Mouse (Mus musculus) MEL (cell line): Measurements from ENCODE around the gene Tppp. TPM values are rescaled to one million over a fixed set of nuclear protein-coding genes. Genes with fewer than 3 reads are reported as not detected.

Experiments
- DNase-seq: peaks from one replicate; pipeline ENCODE4 v3.0.0; 2011; ENCODE audit warnings: low read depth, low spot score
- H3K27ac ChIP-seq: 2 replicates; pipeline ENCODE4 v1.5.1; 2012; ENCODE audit warnings: low read depth, mild to moderate bottlenecking, control low read depth, low read length, moderate library complexity; ENCODE audit not compliant: control insufficient read depth
- H3K27me3 ChIP-seq, 2 experiments: fragments of 150-350 bp in 1 of 2; sonication (generic) in 1 of 2; 2 replicates each; pipeline ENCODE4 v1.6.1; 2012; ENCODE audit warnings: low read length in 2 of 2, mild to moderate bottlenecking in 2 of 2, improper control_type of control experiment in 1 of 2, moderate library complexity in 1 of 2; ENCODE audit not compliant: insufficient read depth in 2 of 2, control insufficient read depth in 1 of 2
- H3K36me3 ChIP-seq, 2 experiments: 2 replicates each; pipeline ENCODE4 v1.6.1; 2012 to 2014; ENCODE audit warnings: low read length in 2 of 2, improper control_type of control experiment in 1 of 2, inconsistent platforms in 1 of 2, mild to moderate bottlenecking in 1 of 2; ENCODE audit not compliant: insufficient read depth in 2 of 2, control insufficient read depth in 1 of 2
- H3K4me1 ChIP-seq, 2 experiments: fragments of 150-350 bp in 1 of 2; sonication (generic) in 1 of 2; 2 replicates each; pipeline ENCODE4 v1.6.1; 2012; ENCODE audit warnings: low read length in 2 of 2, improper control_type of control experiment in 1 of 2, mild to moderate bottlenecking in 1 of 2; ENCODE audit not compliant: insufficient read depth in 2 of 2, control insufficient read depth in 1 of 2
- H3K4me3 ChIP-seq, 2 experiments: fragments of 150-350 bp in 1 of 2; sonication (generic) in 1 of 2; 2 replicates each; pipeline ENCODE4 v1.5.1; 2012; ENCODE audit warnings: low read depth in 2 of 2, low read length in 2 of 2, mild to moderate bottlenecking in 2 of 2, moderate library complexity in 2 of 2, control low read depth in 1 of 2, improper control_type of control experiment in 1 of 2; ENCODE audit not compliant: control insufficient read depth in 1 of 2, insufficient read depth in 1 of 2
- H3K79me2 ChIP-seq: 2 replicates; pipeline ENCODE4 v1.6.1; 2012; ENCODE audit warnings: mild to moderate bottlenecking, low read length, moderate library complexity; ENCODE audit not compliant: control insufficient read depth, poor library complexity, insufficient read depth
- H3K9ac ChIP-seq: 2 replicates; pipeline ENCODE4 v1.6.1; 2012; ENCODE audit warnings: low read depth, mild to moderate bottlenecking, control low read depth, low read length, moderate library complexity; ENCODE audit not compliant: control insufficient read depth, poor library complexity, severe bottlenecking
- H3K9me3 ChIP-seq: fragments of 150-350 bp; sonication (generic); replicated peaks from 2 replicates; pipeline ENCODE4 v1.6.1; 2012; ENCODE audit warnings: mild to moderate bottlenecking, low read length, improper control_type of control experiment, moderate library complexity; ENCODE audit not compliant: insufficient read depth
- BHLHE40 ChIP-seq: IDR thresholded peaks from 2 replicates; pipeline ENCODE4 v1.6.1; 2012; ENCODE audit warnings: low read depth, mild to moderate bottlenecking, inconsistent platforms, low read length, improper control_type of control experiment, borderline replicate concordance
- E2F4 ChIP-seq: IDR thresholded peaks from 2 replicates; pipeline ENCODE4 v1.6.1; 2011; ENCODE audit warnings: low read depth, low read length, improper control_type of control experiment, borderline replicate concordance
- GABPA ChIP-seq: IDR thresholded peaks from 2 replicates; pipeline ENCODE4 v1.6.1; 2012; ENCODE audit warnings: low read depth, mild to moderate bottlenecking, inconsistent platforms, low read length, improper control_type of control experiment, moderate library complexity
- JUND ChIP-seq: IDR thresholded peaks from 2 replicates; pipeline ENCODE4 v1.6.1; 2011; ENCODE audit warnings: low read depth, mild to moderate bottlenecking, improper control_type of control experiment, low read length
- MAFK ChIP-seq: IDR thresholded peaks from 2 replicates; pipeline ENCODE4 v1.6.1; 2011; ENCODE audit warnings: low read depth, mild to moderate bottlenecking, low read length, improper control_type of control experiment, borderline replicate concordance
- MAZ ChIP-seq: IDR thresholded peaks from 2 replicates; pipeline ENCODE4 v1.6.1; 2012; ENCODE audit warnings: low read depth, mild to moderate bottlenecking, inconsistent platforms, low read length, improper control_type of control experiment
- MXI1 ChIP-seq: IDR thresholded peaks from 2 replicates; pipeline ENCODE4 v1.6.1; 2011; ENCODE audit warnings: mild to moderate bottlenecking, low read depth, low read length, improper control_type of control experiment
- MYB ChIP-seq: IDR thresholded peaks from 2 replicates; pipeline ENCODE4 v1.6.1; 2011; ENCODE audit warnings: mild to moderate bottlenecking, low read depth, low read length, improper control_type of control experiment
- NRF1 ChIP-seq: IDR thresholded peaks from 2 replicates; pipeline ENCODE4 v1.6.1; 2014; ENCODE audit warnings: low read depth, mild to moderate bottlenecking, inconsistent platforms, low read length, improper control_type of control experiment, moderate library complexity; ENCODE audit not compliant: poor library complexity, insufficient read depth, severe bottlenecking
- POLR2A ChIP-seq, 2 experiments: IDR thresholded peaks; 2 replicates each; pipeline ENCODE4 v1.6.1; 2011 to 2012; ENCODE audit warnings: low read length in 2 of 2, mild to moderate bottlenecking in 2 of 2, control low read depth in 1 of 2, improper control_type of control experiment in 1 of 2, low read depth in 1 of 2, moderate library complexity in 1 of 2; ENCODE audit not compliant: control insufficient read depth in 1 of 2, insufficient read depth in 1 of 2, poor library complexity in 1 of 2
- POLR2AphosphoS2 ChIP-seq: IDR thresholded peaks from 2 replicates; pipeline ENCODE4 v1.6.1; 2011; ENCODE audit warnings: low read length, improper control_type of control experiment
- SIN3A ChIP-seq: IDR thresholded peaks from 2 replicates; pipeline ENCODE4 v1.6.1; 2012; ENCODE audit warnings: low read length, improper control_type of control experiment, inconsistent platforms
- SMC3 ChIP-seq: IDR thresholded peaks from 2 replicates; pipeline ENCODE4 v1.6.1; 2011; ENCODE audit warnings: low read depth, low read length, improper control_type of control experiment
- TBP ChIP-seq: IDR thresholded peaks from 2 replicates; pipeline ENCODE4 v1.8.0; 2011; ENCODE audit warnings: low read depth, low read length, improper control_type of control experiment
- UBTF ChIP-seq: IDR thresholded peaks from 2 replicates; pipeline ENCODE4 v1.6.1; 2012; ENCODE audit warnings: low read depth, mild to moderate bottlenecking, inconsistent platforms, low read length, improper control_type of control experiment, moderate library complexity, borderline replicate concordance; ENCODE audit not compliant: insufficient read depth
- USF2 ChIP-seq, 2 experiments: IDR thresholded peaks; 2 replicates each; pipeline ENCODE4 v1.6.1; 2011 to 2012; ENCODE audit warnings: improper control_type of control experiment in 2 of 2, low read length in 2 of 2, borderline replicate concordance in 1 of 2, inconsistent platforms in 1 of 2, low read depth in 1 of 2, mild to moderate bottlenecking in 1 of 2; ENCODE audit not compliant: insufficient read depth in 1 of 2
- ZKSCAN1 ChIP-seq: IDR thresholded peaks from 2 replicates; pipeline ENCODE4 v1.6.1; 2012; ENCODE audit warnings: low read depth, mild to moderate bottlenecking, inconsistent platforms, low read length, improper control_type of control experiment, moderate library complexity
- polyA plus RNA-seq, 2 experiments: library from polyadenylated mRNA; stranded (reverse) in 1 of 2; unstranded in 1 of 2; fragments of >175 nt in 1 of 2; fragments of >200 nt in 1 of 2; gene quantifications; 2 replicates each; pipeline versions ENCODE4 v1.2.1 to v1.2.4; 2012; ENCODE audit warnings: low replicate concordance in 2 of 2, low read depth in 1 of 2; ENCODE audit not compliant: insufficient read length in 2 of 2, insufficient read depth in 1 of 2, missing spikeins in 1 of 2
- total RNA-seq: library from RNA; depleted of rRNA; stranded (reverse); fragments of 300-350 nt; gene quantifications from 2 replicates; pipeline ENCODE4 v1.2.3, GENCODE M21; 2012; rRNA removed

The Tppp gene
- not detected in 2 replicates for total RNA-seq
- under 1 TPM in 1 of 2 experiments, not detected in 1; 0.04 TPM for polyA plus RNA-seq

DNA sequence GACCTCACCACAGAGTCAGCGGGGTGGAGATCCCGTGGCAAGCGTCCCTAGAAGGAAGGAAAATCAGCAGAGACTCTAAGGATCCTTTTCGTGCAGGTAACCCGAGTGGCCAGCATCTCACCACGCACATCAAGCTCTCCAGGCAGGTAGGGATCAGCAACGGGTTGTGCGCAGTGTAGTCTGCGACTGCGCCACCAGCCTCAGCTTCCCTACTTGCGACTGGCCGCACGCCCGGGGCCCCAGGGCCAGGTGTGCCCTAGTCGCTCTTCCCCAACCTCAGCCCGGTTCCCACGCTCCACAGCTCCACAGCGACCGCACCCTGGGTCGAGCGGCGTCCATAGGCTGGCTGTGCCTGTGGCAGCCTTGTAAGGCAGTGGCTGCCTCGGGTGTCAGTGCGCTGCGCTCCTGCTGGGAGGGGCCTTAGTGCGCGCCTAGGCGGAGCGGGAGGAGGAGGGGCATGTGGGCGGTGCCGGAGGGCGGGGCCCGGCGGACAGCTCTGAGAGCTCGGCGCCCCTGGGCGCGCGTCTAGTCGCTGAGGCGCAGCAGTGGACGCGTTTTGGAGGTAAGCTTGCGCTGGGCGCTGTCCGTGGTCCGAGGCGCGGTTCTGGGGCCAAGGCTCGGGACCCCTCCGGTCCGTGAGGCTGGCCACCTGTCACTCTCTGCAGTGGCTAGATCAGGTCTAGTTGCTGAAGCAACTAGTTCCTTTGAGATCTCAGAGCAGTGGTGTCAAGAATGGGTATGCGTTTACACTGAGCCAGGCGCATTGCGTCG, at the start of gene Tppp:
TSS of gene Tppp (plus strand) at position 460 of the 771 bp plus-strand sequence.
- Histone ChIP-seq H3K79me2 (no peaks in the 10 kb centered on the region), H3K9me3 (no peaks in the 10 kb centered on the region), H3K27ac (no peak within 1 kb of the TSS), H3K9ac (peak within 1 kb of the TSS; percentile 55; the same call in 1 of the 2 replicates), H3K36me3 (no peaks in the 10 kb centered on the region), H3K4me1 (0 out of 4 replicates have a peak, but pooled peaks cover 0 to 3% of the 10 kb centered on the region in 2 experiments), H3K27me3 (peaks cover 0 to 1% of the 10 kb centered on the region in 2 experiments; a peak in 2 of 4 replicates), H3K4me3 (peak within 1 kb of the TSS; percentile 21 to 63)
- peak; percentile 92 for DNase-seq
- 0 out of 2 replicates have a peak, but pooled peaks have one; percentile 22 for TF ChIP-seq MXI1
- peak; percentile 34; the same call in 1 of the 2 replicates for TF ChIP-seq NRF1
- TF ChIP-seq MAFK = no peak
- 0 out of 2 replicates have a peak, but pooled peaks have one; percentile 27 for TF ChIP-seq SIN3A
- peak; percentile 78; the same call in 1 of the 2 replicates for TF ChIP-seq MAZ
- TF ChIP-seq E2F4 = no peak
- no peak for TF ChIP-seq TBP
- no peak for TF ChIP-seq JUND

DNA sequence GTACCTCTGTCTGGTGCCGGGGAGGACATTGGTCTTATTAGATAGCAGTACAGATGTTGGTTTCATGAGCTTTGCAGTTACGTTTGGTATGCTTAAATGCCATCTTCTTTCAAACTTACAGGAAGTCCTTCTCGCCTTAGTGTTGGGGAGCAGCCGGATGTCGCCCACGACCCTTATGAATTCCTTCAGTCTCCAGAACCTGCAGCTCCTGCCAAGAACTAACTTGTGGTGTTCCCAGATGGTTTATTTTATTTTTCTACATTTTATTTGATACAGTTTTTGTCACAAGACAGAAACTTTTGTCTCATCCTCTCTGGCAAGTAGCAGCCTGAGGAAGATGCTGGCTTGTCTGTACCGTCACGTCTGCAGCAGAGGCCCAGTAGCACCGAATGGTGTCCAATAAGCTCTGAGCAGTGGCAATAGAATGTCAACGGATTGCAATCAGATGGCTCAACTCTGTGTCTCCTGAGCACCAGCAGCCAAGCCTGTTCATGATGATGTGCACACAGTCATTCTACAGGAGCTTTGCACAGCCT, 49.0 kb upstream of the Tppp start:
- no peak overlapping the region for H3K27ac ChIP-seq
- no peaks in the 10 kb centered on the region for H3K79me2 ChIP-seq
- no peaks in the 10 kb centered on the region for H3K4me1 ChIP-seq
- H3K9me3 ChIP-seq = no peaks in the 10 kb centered on the region
- no peak for DNase-seq
- no peaks in the 10 kb centered on the region for H3K27me3 ChIP-seq
- H3K36me3 ChIP-seq = no peaks in the 10 kb centered on the region; a peak in 1 of 4 replicates
- no peak overlapping the region for H3K9ac ChIP-seq
- H3K4me3 ChIP-seq = no peak overlapping the region
- TF ChIP-seq BHLHE40 = no peak
- TF ChIP-seq UBTF = no peak
- no peak for TF ChIP-seq MAZ
- no peak for TF ChIP-seq MYB
- no peak for TF ChIP-seq POLR2A (IDR thresholded peaks at IDR 0.05; ENCODE audit: control insufficient read depth in 1 of 2, insufficient read depth in 1 of 2, low read depth in 1 of 2, low read length in 2 of 2, poor library complexity in 1 of 2)
- no peak for TF ChIP-seq USF2 (IDR thresholded peaks at IDR 0.05; ENCODE audit: borderline replicate concordance in 1 of 2, insufficient read depth in 1 of 2, low read depth in 1 of 2, low read length in 2 of 2)
- no peak for TF ChIP-seq E2F4
- no peak for TF ChIP-seq POLR2AphosphoS2
- TF ChIP-seq JUND = no peak
- no peak for TF ChIP-seq SMC3
- no peak for TF ChIP-seq ZKSCAN1
- no peak for TF ChIP-seq GABPA
